Mouse (Mus musculus): ENCODE data around the gene Tmem26.

Gene Tmem26

DNA sequence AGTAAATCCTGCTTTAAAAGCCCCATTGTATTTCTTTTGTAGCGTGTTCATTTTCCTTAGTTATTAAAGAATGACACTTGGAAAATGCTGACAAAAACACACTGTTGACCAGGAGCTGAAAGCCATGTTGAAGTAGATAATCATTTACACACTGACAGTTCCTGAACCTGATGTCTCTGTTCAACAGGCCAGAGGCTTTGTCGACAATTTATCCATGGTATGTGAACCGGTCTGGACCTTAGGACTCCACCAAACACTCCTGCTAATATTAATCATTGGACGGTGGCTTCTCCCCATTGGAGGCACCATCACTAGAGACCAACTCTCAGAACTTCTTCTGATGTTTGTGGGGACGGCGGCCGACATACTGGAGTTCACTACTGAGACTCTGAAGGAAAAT, 27.5 kb downstream of the Tmem26 start:
- no peak for DNase-seq (ENCODE audit: extremely low read depth, low read depth)

DNA sequence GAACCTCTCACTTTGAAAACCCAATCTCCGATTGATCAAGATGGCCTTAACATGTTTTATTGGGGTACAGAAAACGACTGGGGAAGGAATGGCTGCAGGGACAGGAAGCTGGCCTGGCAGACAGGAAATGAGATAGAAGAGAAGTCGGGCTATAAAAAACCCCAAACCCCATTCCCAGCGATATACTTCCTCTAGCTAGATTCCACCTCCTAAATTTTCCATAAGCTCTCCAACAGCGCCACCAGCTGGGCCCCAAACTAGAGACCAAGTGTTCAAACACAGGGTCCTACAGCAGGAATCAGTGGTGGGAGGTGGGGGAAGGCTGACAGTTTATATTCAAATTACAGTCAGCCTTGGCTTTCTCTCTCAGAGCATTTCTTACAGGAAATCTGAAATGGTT, 35.8 kb downstream of the Tmem26 start:
- DNase-seq (ENCODE audit: extremely low read depth, low read depth), result no peak

DNA sequence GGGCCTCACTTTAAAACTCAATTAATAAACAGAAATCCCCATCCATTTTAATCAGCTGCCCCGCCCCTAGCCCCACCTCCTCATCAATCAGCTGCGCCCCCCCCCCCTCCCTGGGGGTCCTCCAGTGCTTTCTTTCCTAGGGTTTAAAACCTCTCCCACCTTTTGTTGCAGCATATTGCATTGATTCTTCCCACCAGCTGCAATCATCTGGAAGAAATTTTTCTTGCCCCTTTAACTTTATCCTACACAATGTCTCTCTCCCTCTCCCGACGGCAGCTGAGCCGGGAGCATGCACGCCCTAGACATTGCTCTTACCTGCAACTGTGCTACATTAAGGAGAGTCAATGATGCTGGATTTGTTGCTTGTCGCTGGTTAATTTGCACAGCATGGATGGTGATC, 36.3 kb downstream of the Tmem26 start:
- DNase-seq (ENCODE audit: extremely low read depth, low read depth), result no peak

DNA sequence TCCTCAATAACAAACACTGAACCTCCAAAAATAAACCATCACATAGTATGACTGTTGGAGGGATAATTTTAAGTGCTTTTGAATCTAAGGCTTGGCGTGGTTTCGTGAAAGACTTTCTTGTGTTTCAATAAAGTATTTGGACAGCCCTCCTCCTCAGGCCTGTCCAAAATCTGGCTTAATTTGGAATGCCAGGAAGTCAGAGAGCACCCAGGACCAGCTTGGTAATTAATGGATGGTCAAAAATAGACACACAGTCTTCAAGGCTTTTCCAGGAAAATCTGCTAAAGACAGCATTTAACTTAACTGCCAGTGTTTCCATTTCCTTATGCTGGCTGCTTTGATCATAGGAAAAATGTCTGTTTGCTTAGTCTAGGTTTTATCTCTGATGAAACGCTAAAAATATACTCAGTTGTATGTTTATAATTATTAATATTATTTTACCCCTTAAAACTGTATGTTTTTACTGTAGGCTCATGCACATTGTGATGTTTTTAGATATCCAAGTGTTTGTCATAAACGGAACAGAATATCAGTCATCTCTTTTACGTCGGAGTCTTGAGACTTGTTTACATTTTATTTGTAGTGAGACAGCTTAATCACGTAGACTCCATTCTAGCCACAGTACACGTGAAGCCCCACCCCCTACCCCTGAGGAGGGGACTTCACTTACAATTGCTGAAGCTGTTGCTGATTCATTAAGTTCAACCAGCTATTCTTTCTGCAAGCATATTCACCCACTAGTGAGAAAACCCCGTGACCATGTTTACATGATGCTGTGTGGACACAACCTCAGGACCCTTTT, 57.8 kb downstream of the Tmem26 start:
- no peak for DNase-seq (ENCODE audit: extremely low read depth, low read depth)

DNA sequence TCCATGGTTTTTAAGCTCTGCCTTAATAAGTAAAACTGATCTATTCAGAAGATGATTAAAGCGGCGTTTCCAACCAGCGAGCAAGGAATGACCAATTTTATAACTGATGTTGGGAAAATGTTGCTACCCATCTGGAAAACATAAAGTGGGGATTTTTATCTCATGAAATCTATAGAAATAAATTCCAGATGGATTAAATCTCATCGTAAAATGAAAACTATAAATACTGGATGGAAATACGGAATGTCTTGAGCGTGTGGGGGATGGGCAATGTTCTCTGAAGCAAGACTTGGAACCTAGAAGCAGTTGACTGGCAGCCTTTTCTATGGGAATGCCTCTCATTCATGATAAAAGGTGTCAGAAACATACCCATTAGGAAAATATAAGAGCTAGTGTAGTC, 59.3 kb downstream of the Tmem26 start:
- DNase-seq (ENCODE audit: extremely low read depth, low read depth), result no peak

DNA sequence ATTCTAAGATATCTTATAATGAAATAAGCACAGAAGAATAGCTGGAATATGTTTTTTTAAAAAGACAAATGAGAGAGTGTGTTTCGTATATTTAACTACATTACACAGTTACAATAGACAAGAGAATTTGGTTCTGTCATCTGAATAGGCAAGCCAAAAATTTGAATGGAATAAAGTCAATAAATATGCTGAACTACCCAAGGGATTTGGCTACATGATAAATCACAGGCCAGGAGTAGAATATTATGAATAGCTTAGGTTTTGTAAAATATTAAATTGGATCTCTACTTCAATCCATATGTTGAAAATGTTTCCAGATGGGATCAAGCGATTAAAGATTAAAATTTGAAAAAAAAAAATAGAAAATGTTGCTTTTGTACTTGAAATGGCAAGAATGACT, 60.4 kb downstream of the Tmem26 start:
- no peak for DNase-seq (ENCODE audit: extremely low read depth, low read depth)

DNA sequence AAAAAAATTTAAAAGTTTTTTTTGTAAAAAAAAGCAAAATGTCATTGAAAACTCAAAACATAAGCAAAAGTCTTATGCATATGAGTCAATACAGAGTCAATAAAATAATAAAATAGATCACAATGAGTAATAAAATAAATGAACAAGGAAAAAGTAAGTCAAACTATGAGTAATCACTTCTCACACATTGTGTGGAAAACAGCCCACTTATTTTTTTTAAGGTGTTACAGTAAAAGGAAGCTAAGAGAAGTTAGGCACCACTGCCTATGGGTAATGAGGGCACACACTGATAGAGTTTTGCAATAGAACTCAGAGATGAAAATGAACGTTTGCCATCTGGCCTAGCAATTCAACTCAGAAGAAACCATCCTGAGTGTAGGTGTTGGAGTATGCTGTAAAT, 61.0 kb downstream of the Tmem26 start:
- DNase-seq (ENCODE audit: extremely low read depth, low read depth), result no peak

DNA sequence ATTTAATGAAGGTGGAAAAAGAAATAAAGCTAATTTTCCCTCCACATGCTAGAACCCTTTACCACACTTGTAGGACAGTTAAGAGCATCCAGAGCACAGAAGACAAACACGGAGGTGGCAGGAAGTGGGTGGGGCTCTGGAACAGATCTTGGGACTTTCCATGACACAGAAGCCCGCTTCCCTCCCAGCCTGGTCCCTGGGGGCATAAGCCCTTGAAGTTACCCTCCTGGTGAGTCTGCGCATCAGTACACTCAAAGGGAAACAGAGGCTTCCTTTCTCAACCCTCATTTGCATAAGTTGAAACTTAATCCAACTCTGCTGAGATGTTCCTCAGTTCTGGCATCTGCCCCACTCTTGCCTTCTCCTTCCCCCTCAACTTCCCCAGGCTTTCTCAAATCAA, 72.0 kb downstream of the Tmem26 start:
- no peak for DNase-seq (ENCODE audit: extremely low read depth, low read depth)

DNA sequence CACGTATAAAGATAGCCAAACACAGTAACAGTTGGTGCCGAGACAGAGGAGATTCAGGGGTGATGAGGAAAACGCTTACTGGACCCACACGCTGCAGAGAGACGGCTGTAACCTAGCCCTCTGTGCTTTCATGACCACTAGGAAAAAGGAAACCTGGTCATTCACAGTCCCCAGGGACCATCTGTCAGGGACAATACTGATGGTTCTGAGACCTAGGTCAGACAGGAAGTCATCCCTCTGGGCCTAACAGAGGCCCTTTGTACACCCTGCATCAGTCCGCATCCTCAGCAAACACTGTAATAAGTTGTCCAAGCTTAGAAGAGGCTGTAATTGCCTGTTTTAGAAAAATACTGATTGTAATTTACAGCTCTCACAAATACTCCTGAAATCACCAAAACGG, 76.4 kb downstream of the Tmem26 start:
- no peak for DNase-seq (ENCODE audit: extremely low read depth, low read depth)

DNA sequence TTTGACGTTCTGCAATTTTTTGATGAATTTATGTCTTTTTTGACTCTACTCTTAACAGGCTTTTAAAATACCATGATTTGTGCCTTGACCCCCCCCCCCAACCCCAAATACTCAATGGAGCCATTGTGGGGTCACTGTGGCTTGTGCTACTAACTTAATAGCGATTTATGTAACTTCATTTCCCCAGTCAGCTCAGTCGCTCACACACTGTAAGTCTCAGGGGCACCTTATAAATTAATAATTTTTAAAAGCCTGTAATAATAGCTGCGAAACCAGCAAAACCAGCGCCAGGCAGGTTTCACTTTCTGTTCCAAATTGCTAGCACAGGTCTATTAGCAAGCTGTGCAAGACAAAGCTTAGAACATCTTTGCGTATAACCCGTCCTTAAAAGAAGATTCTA, 76.9 kb downstream of the Tmem26 start:
- DNase-seq (ENCODE audit: extremely low read depth, low read depth), result no peak

DNA sequence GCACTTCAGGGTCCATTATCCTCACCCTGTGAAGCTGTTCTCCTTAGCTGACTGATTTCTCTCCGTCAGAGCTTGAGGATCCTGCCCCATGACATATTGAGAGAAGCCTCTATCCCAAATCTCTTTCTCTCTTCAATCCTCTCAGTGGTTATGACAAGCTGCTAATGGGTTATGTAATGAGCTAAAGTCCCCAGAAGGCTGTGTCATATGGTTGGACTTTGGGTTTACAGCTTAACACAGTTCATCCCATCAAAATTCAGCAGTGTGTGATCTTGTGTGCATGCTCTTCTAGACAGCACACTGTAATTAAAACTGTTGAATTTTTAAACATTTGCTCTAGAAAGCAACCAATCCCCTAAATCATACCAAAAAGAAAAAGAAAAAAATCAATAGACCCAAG, 82.9 kb downstream of the Tmem26 start:
- no peak for DNase-seq (ENCODE audit: extremely low read depth, low read depth)

DNA sequence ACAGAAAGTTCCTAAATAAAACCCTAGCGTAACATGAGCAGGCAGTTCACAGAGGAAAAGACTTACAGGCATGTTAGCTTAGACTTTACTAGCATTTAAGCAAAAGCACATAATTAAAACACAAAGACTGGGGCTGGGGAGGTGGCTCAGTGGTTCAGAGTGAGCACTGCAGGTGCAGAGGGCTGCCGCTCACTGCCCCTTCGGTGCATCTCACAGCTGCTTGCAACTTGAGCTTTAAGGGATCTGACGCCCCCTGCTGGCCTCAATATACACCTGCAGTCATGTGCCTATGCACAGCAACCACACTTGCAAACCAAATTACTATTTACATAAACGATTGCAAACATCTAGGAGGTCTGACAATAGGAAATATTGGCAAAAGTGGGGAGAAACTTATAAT, 87.5 kb downstream of the Tmem26 start:
- no peak for DNase-seq (ENCODE audit: extremely low read depth, low read depth)

DNA sequence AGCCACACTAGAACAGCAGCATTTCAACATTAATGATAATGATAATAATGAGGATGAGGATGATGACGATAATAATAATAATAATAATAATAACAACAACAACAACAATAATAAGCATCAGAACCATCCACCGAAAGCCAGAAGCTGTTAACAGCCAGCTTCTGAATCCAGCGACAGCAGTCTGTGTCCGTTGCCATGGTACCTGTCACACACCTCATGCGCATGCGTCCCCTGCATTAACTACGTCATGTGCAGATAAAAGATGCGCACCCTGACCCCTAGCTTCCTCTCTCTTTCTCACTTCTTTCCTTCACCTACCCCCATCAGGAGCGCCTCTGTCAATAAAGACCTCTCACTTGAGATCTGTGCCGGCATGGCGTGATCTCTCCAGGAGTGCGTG, 89.3 kb downstream of the Tmem26 start:
- no peak for DNase-seq (ENCODE audit: extremely low read depth, low read depth)

DNA sequence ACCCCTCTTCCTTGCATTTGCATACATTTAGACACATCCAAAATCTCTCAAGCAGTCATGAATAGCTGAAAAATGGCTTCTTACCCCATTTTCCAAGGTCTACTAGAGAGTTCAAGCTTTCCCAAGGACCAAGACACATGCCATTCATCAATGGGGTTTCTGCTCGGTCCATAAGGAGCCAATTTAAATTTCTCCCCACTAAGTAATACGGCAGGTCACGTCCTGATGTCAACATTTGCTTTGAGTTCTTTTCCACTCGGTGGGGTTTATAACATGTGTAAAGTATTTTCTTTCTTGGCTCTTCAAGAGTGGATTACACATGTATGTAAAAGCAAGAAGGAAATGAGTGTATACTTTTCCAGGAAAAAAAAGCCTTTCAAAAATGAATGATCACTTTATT, 93.8 kb downstream of the Tmem26 start:
- no peak for DNase-seq (ENCODE audit: extremely low read depth, low read depth)

DNA sequence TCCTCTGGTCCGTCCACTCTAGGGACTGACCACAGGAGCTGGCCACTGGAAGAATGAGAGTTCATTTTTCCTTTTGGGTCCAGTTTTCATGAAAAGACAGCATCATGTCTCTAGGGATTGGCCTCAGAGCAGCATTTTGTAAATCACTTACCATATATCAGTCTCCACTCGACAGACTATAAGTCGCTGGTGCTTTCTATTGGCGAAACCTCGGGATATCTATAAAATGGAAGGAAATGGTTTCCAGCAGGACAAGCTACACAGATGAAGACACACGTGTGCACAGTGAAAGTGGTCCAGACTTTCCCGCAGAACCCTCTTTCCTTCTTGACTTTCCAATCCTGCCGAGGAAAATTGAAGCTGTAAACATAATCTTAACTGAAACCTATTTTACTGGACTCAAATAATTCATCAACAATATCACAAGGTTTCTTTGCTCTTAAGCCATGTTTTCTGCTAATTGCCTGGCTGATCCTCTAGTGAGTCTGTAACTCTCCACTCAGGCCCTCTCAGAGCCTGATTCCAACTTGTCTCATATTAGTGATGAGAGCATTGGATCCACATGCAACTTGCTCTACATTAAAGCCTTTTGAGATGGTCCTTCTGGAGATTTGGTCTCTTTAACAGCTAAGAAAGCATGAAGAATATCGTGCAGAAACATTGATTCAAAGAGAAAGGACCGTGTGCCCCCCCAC, 94.8 kb downstream of the Tmem26 start:
- no peak for DNase-seq (ENCODE audit: extremely low read depth, low read depth)

DNA sequence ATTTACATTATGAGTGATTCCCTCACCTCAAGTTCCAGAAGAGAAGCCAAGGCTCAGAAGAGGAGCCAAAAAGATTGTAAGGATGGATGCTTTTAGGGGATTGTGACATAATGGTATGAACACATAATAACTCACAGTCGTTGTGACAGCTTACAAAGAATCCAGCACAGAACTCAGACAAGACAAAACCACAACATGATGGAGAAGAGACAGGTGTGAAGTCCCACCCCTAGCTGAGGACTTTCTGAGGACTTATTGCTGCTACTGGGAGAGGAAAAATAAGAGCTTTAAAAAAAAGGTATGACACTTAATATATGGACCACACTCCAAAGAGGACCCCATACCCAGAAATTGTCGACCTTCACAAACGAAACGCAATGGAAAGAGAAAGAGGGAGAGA, 101.1 kb downstream of the Tmem26 start:
- no peak for DNase-seq (ENCODE audit: extremely low read depth, low read depth)

Measured in MEL-GATA-1-ER (cell line).